Mouse (Mus musculus) midbrain, embryonic 11.5 days (tissue): ENCODE measurements around the gene Tssk1. TPM values are rescaled to one million over a fixed set of nuclear protein-coding genes. Genes with fewer than 3 reads are reported as not detected.

ENCODE experiments used
- ATAC-seq: fragments of 200-750 bp; cut with Nextera tagmentation; 2 replicates; pipeline ENCODE4 v1.8.0; 2017; ENCODE audit warnings: moderate TSS enrichment, moderate library complexity; ENCODE audit not compliant: low FRiP score
- DNase-seq: peaks from one replicate; pipeline ENCODE4 v3.0.0; 2015; ENCODE audit warnings: low spot score; ENCODE audit errors: missing footprints
- H3K27ac ChIP-seq: fragments of 300-500 bp; sonication (generic); 2 replicates; pipeline ENCODE4 v1.5.1; 2014; ENCODE audit warnings: low read depth, low read length
- H3K27me3 ChIP-seq: fragments of 300-500 bp; sonication (generic); 2 replicates; pipeline ENCODE4 v1.6.1; 2014; ENCODE audit warnings: mild to moderate bottlenecking, low read length, moderate library complexity, mixed read lengths; ENCODE audit not compliant: control insufficient read depth, insufficient read depth
- H3K36me3 ChIP-seq: fragments of 300-500 bp; sonication (generic); 2 replicates; pipeline ENCODE4 v1.6.1; 2014; ENCODE audit warnings: mild to moderate bottlenecking, low read length, moderate library complexity, mixed read lengths; ENCODE audit not compliant: control insufficient read depth, insufficient read depth
- H3K4me1 ChIP-seq: fragments of 300-500 bp; sonication (generic); 2 replicates; pipeline ENCODE4 v1.6.1; 2014; ENCODE audit warnings: low read length; ENCODE audit not compliant: control insufficient read depth, insufficient read depth
- H3K4me2 ChIP-seq: fragments of 300-500 bp; sonication (generic); 2 replicates; pipeline ENCODE4 v1.6.1; 2014; ENCODE audit warnings: mild to moderate bottlenecking, moderate library complexity
- H3K4me3 ChIP-seq: fragments of 300-500 bp; sonication (generic); 2 replicates; pipeline ENCODE4 v1.5.1; 2014; ENCODE audit warnings: low read depth, low read length
- H3K9ac ChIP-seq: fragments of 300-500 bp; sonication (generic); 2 replicates; pipeline ENCODE4 v1.6.1; 2014; ENCODE audit warnings: low read length
- H3K9me3 ChIP-seq: fragments of 300-500 bp; sonication (generic); 2 replicates; pipeline ENCODE4 v1.6.1; 2016; ENCODE audit warnings: low read length; ENCODE audit not compliant: control insufficient read depth
- WGBS: fragments of 180-500 bp; shearing (Covaris S2); extraction: QIAGEN DNeasy Blood & Tissue Kit; methylation state at CpG from one replicate; pipeline ENCODE4 v1.1.7; 2014; 5-methylcytosine and 5-hydroxymethylcytosine counted together
- polyA plus RNA-seq: library from polyadenylated mRNA; unstranded; fragments of >200 nt; fragmentation: Nextera tagmentation; extraction: Ambion mirVana; gene quantifications from 2 replicates; pipeline ENCODE4 v1.2.1, GENCODE M21; 2014

Tssk1 gene
- polyA plus RNA-seq, 1 experiment from 2014 or later, result not detected

DNA sequence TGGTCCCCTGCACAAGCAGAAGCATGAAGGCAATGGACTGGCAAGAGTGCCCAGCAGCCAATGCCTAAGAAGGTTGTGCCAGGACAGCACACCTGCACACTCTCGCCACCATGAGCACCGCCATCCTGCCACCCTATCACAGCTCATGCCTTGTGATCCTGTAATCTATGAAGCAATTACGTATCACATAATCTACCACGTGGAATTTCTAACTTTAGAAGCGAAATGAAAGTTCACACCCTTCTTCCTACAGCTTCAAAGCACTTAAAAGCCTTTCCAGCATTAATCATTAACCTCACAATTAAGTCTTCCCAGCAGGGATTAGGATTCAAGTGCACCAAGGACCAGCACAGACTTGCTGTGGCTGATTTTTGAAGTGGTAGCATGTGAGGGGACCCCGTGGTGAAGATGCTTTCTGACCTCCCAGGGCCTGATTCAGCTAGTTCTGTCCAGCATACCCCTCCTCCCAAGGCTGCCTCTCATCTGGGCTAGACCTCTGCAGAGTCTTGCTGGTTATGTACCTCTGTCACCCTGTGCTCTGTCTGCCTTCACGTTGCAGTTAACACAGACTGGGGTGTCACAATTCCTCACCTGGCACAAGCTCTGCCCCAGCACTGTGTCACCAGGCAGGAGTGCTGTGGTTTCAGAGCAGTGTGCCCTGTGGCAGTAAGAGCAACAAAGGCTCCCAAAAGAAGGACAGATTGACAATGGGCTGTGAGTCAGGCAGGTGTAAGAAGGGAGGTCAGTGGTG lies 51.2 kb downstream of the Tssk1 start:
- DNase-seq (no peak), ATAC-seq (no peak)
- Histone ChIP-seq H3K27ac (no peak overlapping the region), H3K9me3 (no peaks in the 10 kb centered on the region), H3K9ac (no peak overlapping the region), H3K4me3 (no peak overlapping the region), H3K4me2 (no peak overlapping the region), H3K36me3 (no peaks in the 10 kb centered on the region), H3K27me3 (no peaks in the 10 kb centered on the region), H3K4me1 (peaks cover 13% of the 10 kb centered on the region)
- WGBS, result 67% methylated on average over 7 of the region's 7 CpGs

Other genes with a start within 250 kb of the Tssk1 start
- gene Ccdc74a, start 247.8 kb upstream of the Tssk1 start, polyA plus RNA-seq, result 4.8 and 5.4 TPM in 2 replicates
- 28.9 and 29.4 TPM in 2 replicates for gene Med15, start 161.3 kb upstream of the Tssk1 start, polyA plus RNA-seq
- gene Klhl22, start 134.6 kb upstream of the Tssk1 start, polyA plus RNA-seq, result 38.7 and 39.5 TPM in 2 replicates
- 3.8 and 4.4 TPM in 2 replicates for gene Scarf2, start 96.9 kb upstream of the Tssk1 start, polyA plus RNA-seq
- gene B830017H08Rik, start 61.1 kb upstream of the Tssk1 start, polyA plus RNA-seq, result 0.21 and 0.37 TPM in 2 replicates
- gene Car15, start 55.9 kb upstream of the Tssk1 start, polyA plus RNA-seq, result 2.2 and 2.3 TPM in 2 replicates
- gene Gm20518, start 2.6 kb upstream of the Tssk1 start, polyA plus RNA-seq, result 0.16 and 0.25 TPM in 2 replicates
- 74.2 and 83.3 TPM in 2 replicates for gene Dgcr2, start 4.3 kb downstream of the Tssk1 start, polyA plus RNA-seq
- 0.15 TPM in 1 of 2 replicates, not detected in the other for gene Tssk2, start 4.4 kb downstream of the Tssk1 start, polyA plus RNA-seq
- gene Ess2, start 17.1 kb downstream of the Tssk1 start, polyA plus RNA-seq, result 39.4 and 41.4 TPM in 2 replicates
- 0.95 and 1.1 TPM in 2 replicates for gene Gsc2, start 20.8 kb downstream of the Tssk1 start, polyA plus RNA-seq
- gene Slc25a1, start 34.0 kb downstream of the Tssk1 start, polyA plus RNA-seq, result 96.5 and 97.6 TPM in 2 replicates
- gene Vpreb2, start 86.2 kb downstream of the Tssk1 start, polyA plus RNA-seq, result not detected in 2 replicates
- gene Dgcr6, start 158.6 kb downstream of the Tssk1 start, polyA plus RNA-seq, result 128 and 134 TPM in 2 replicates
- gene Prodh, start 196.0 kb downstream of the Tssk1 start, polyA plus RNA-seq, result 6.9 and 7.6 TPM in 2 replicates
- gene Rtn4r, start 233.4 kb downstream of the Tssk1 start, polyA plus RNA-seq, result 2.2 and 2.7 TPM in 2 replicates